Mouse (Mus musculus) olfactory bulb, adult 2 months (tissue): Measurements from ENCODE around the gene Ppp1r3c.

Experiments
- CTCF ChIP-seq: fragments of 200-500 bp; IDR thresholded peaks from 2 replicates; pipeline ENCODE4 v1.5.1; 2012; ENCODE audit warnings: low read depth, mild to moderate bottlenecking, low read length, moderate library complexity; ENCODE audit not compliant: insufficient read depth
- POLR2A ChIP-seq: fragments of 200-500 bp; IDR thresholded peaks from 2 replicates; pipeline ENCODE4 v1.6.1; 2012; ENCODE audit warnings: mild to moderate bottlenecking, low read depth, low read length, moderate library complexity; ENCODE audit not compliant: insufficient read depth

DNA sequence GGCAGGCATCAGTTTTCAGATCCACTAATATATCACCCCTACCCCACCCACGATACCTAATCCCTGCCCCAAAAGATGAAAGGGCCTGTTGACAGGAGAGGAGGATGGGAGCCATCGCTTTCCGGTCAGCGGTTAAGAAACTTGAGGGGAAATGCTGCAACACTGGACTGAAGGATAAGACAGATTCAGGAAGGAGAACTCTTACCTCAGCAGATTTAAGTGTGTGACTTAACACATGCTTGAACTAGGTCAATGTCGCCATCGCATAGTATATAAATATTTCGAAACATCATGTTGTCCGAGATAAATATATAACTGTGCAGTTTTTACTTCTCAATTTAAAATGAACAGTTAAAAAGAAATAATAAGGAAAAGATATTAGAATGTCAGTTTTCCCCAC is 31.6 kb upstream of the Ppp1r3c start:
- TF ChIP-seq POLR2A: no peak
- no peak for TF ChIP-seq CTCF
